11 mouse cellular contexts compared by ENCODE assay signal in the genomic region with DNA sequence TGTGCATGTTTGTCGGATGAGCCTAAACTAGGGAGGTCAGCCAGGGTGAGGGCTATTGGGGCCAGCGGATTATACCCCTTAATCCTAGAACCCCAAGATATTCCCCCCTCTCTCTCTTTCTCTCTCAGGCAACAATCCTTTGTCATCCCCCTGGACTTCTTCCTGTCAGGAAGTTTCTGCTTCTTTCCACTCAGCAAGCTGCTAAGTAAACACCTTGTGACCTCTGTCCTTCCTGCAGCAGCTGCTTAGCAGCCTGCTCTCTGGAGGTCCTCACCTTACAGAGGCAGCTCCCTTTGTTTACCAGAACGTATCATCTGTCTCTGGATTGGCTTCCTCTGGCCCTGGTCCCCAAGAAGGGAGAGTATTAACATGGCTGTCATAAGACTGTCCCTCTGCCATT. TPM values are rescaled to one million over a fixed set of nuclear protein-coding genes. Genes with fewer than 3 reads are reported as not detected.
A peak's percentile ranks its signal among the peaks of the same experiment; 100 is the strongest.
DNase-seq lines count a peak whose midpoint lies in the region; ATAC-seq lines count a peak whose summit lies in the region.
"Had no signal": no experiment of that assay in that cellular context is flagged by ENCODE, and none has a peak within 500 bp of the region (broad histone marks: within the 10 kb centered on the region; RNA-seq: fewer than 3 reads in every experiment).

No protein-coding gene starts in this region.

- H3K36me3 ChIP-seq in hindbrain, embryonic 10.5 days = no peaks in the 10 kb centered on the region
- H3K36me3 ChIP-seq in hindbrain, embryonic 12.5 days = no peaks in the 10 kb centered on the region
- no peaks in the 10 kb centered on the region for H3K36me3 ChIP-seq in intestine, embryonic 15.5 days
- H3K36me3 ChIP-seq: forebrain, embryonic 15.5 days; limb, embryonic 15.5 days had no signal

- peaks cover 30% of the 10 kb centered on the region for H3K4me1 ChIP-seq in hindbrain, embryonic 10.5 days (replicated peaks)
- H3K4me1 ChIP-seq in hindbrain, embryonic 12.5 days = peaks cover 9% of the 10 kb centered on the region
- peaks cover 19% of the 10 kb centered on the region for H3K4me1 ChIP-seq in intestine, embryonic 15.5 days (replicated peaks)

- peak overlapping the region; percentile 71 for H3K27ac ChIP-seq in hindbrain, embryonic 10.5 days
- H3K27ac ChIP-seq in hindbrain, embryonic 12.5 days = no peak overlapping the region
- peak overlapping the region; percentile 15; the same call in 1 of the 2 replicates for H3K27ac ChIP-seq in intestine, embryonic 15.5 days
- H3K27ac ChIP-seq: forebrain, embryonic 15.5 days had no signal

- no peak overlapping the region for H3K4me3 ChIP-seq in hindbrain, embryonic 10.5 days
- H3K4me3 ChIP-seq in hindbrain, embryonic 12.5 days = no peak overlapping the region
- H3K4me3 ChIP-seq in intestine, embryonic 15.5 days (replicated peaks) = no peak overlapping the region
- H3K4me3 ChIP-seq: forebrain, embryonic 15.5 days; limb, embryonic 15.5 days had no signal

- DNase-seq in hindbrain, embryonic 10.5 days (ENCODE audit: low spot score) = peak; percentile 28
- DNase-seq in retina, adult 2 months (ENCODE audit: low read depth, low spot score) = peak; percentile 72
- no peak for DNase-seq in retina, postnatal 1 day
- no peak for DNase-seq in right cerebral cortex, postnatal 4 days
- no peak for DNase-seq in urinary bladder, adult 2 months (ENCODE audit: low spot score)
- DNase-seq: adrenal gland, postnatal 36 days; gastrocnemius, postnatal 25 days had no signal

- ATAC-seq in hindbrain, embryonic 12.5 days (ENCODE audit: low FRiP score) = no peak
- ATAC-seq in intestine, embryonic 15.5 days = peak; percentile 82
- ATAC-seq: forebrain, embryonic 15.5 days had no signal

- H3K4me2 ChIP-seq in hindbrain, embryonic 12.5 days (replicated peaks) = no peak overlapping the region
- H3K4me2 ChIP-seq in intestine, embryonic 15.5 days (replicated peaks) = peak overlapping the region; percentile 26
- H3K4me2 ChIP-seq: forebrain, embryonic 15.5 days; limb, embryonic 15.5 days had no signal

- 38% methylated on average over 3 of the region's 3 CpGs for WGBS in hindbrain, embryonic 10.5 days
- WGBS in hindbrain, embryonic 12.5 days = 44% methylated on average over 3 of the region's 3 CpGs
- WGBS in intestine, embryonic 15.5 days = 22% methylated on average over 3 of the region's 3 CpGs

- H3K27me3 ChIP-seq in hindbrain, embryonic 10.5 days (ENCODE audit: insufficient read depth, poor library complexity, severe bottlenecking) = no peaks in the 10 kb centered on the region
- no peaks in the 10 kb centered on the region for H3K27me3 ChIP-seq in hindbrain, embryonic 12.5 days
- H3K27me3 ChIP-seq in intestine, embryonic 15.5 days (replicated peaks) = no peaks in the 10 kb centered on the region
- H3K27me3 ChIP-seq: forebrain, embryonic 15.5 days; limb, embryonic 15.5 days had no signal

- no peak overlapping the region for H3K9ac ChIP-seq in hindbrain, embryonic 12.5 days
- H3K9ac ChIP-seq in intestine, embryonic 15.5 days = no peak overlapping the region
- H3K9ac ChIP-seq: forebrain, embryonic 15.5 days; limb, embryonic 15.5 days had no signal

- no peaks in the 10 kb centered on the region for H3K9me3 ChIP-seq in hindbrain, embryonic 10.5 days
- no peaks in the 10 kb centered on the region for H3K9me3 ChIP-seq in hindbrain, embryonic 12.5 days (replicated peaks)
- H3K9me3 ChIP-seq in intestine, embryonic 15.5 days = no peaks in the 10 kb centered on the region
- H3K9me3 ChIP-seq: forebrain, embryonic 15.5 days; limb, embryonic 15.5 days had no signal

RNA-seq across cellular contexts. Expression of gene Zfp90, which starts 10.3 kb away (rescaled TPM):
- polyA plus RNA-seq in hindbrain, embryonic 10.5 days (2016; fragmentation: Nextera tagmentation; extraction: Ambion mirVana) = 24.1 and 26.1 TPM in 2 replicates
- polyA plus RNA-seq in hindbrain, embryonic 12.5 days (2016; fragmentation: Nextera tagmentation; extraction: Ambion mirVana) = 36.0 and 37.3 TPM in 2 replicates
- polyA plus RNA-seq in intestine, embryonic 15.5 days (2015; fragmentation: Nextera tagmentation; extraction: Ambion mirVana) = 13.9 and 15.3 TPM in 2 replicates
- polyA plus RNA-seq in urinary bladder, adult 2 months (2012; rRNA removed) = 9.3 and 9.5 TPM in 2 replicates

Comparison
In these comparisons a context has a peak if more than half of its experiments do, and no peak if none do; other contexts are left out.
1. DNase-seq: peak in hindbrain, embryonic 10.5 days (single experiment) and retina, adult 2 months (single experiment); none in retina, postnatal 1 day (single experiment), right cerebral cortex, postnatal 4 days (single experiment) and urinary bladder, adult 2 months (single experiment).